Mouse (Mus musculus) cerebellum, postnatal 25 days (tissue): ENCODE data around the gene Apobec4.
"Not testable (repeated sequence)": the region's sequence is repeated elsewhere in the genome, so short reads cannot be mapped to it uniquely, and the experiment has no call there.

Experiments
- DNase-seq, 2 experiments: peaks; one replicate each; pipeline ENCODE4 v3.0.0; 2021; ENCODE audit warnings: mixed read lengths in 2 of 2

Apobec4 gene

DNA sequence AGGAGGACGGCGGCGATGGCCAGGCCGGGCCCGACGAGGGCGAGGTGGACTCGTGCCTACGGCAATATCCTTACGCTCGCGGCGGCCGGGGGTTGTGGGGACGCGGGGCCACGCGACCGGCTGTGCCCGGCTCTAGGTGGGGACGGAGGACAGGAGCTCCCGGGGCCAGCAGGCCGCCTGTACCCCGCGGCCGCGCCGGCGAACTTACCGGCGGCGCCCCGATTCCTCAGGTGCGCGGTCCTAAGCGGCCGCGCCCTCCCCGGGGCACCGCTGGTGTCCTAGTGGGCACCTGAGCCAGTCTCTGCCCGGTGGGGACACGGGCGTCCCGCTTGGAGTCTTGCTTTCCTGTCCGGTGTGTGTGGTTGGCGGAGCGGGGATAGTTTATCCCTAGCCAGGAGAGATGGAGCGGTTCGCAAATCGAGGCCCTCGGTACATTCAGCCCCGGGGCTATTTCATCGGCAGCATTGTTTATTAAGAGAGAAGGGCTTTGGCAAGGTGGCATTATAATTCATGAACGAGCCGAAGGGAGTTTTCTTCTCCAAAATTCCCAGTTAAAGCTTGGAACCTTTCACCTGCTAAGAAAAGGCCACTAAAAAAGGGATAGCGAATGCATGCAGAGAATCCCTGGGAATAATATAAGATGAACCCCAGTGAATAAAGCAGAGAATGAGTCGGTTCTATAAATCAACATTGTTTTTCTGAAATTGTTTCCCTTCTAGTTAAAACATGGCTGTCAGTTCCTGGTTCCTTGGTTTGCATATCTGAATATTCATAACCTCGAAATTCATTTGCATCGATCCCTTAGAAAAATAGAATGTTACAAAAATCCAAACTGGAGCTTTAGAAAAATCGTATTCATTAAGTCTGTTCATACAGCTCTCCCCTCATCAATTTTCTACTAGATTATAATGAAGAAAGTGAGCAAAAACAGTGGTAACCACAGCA lies 16.7 kb downstream of the Apobec4 start:
- DNase-seq = no peak

- peak; percentile 88 to 93 for DNase-seq
These were observed 17.6 kb downstream of the Apobec4 start for GRCm38 (mm10) chr1:152767749-152768488.

- no peak for DNase-seq
These were observed 20.7 kb downstream of the Apobec4 start for GRCm38 (mm10) chr1:152771016-152771415.

DNA sequence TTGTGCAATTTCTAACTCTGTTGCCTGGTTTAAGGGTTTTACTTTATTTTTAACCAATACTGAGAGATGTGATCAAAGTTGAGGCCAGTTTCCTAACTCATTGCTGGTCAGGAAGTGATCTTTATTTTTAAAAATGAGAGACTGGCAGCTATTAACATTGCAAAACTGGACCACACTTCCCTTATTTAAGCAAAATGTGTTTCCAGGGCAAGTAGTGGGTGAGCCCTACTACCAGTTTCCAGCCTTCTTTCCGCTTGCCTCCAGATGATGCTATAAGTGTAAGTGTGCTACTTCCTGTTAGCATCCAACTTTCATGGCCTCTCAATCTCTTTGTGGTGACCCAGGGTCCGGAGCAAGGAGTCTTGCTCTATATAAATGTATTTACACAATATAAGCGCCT lies 24.2 kb downstream of the Apobec4 start:
- DNase-seq = not testable (repeated sequence)

DNA sequence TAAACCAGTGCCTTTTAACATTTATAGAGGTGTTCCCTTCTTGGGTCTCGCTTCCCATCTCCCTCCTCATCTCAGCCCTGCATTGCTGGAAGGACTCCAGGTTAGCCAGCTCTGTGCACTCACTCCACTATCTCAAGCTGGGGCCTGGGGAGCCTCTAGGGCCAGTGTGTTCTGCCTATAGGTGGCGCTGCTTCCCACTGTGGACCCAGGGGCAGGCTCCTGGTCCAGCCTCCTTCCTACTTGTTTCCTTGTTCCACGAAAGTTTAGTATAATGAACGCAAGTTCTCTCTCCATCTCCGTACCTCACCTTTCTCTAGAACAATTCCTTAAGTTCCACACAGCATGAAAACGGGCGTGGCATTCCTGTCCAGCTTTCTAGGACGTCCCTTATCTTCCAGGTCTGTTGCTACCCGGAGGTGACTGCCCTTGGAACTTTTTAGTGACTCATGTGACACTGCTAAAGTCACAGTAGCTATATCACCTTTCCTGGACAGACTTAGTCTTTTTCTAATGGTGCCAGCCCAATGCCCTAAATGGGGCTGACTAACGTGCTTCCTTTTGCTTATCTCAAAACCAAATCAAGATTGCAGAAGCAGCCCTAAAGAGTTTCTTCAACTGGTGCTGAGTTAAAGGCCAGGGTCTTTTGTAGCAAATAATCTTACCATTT lies 28.9 kb downstream of the Apobec4 start:
- peak; percentile 57 to 73 for DNase-seq

DNA sequence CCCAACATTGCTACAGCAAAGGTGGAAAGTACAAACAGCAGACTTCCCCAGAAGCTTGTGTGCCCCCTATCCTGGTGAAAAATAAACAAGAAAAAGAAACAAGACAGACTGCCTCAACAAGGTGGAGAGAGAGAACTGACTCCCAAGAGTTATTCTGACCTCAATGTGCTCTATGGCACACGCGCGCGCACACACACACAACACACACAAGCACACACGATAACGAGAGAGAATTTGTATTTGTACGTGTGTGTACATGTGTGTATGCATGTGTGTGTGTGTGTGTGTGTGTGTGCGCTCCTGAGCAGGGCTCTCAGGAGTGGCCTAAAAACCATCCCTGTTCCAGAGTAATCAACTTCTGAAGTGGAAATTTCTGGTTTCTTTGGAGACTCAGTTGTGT lies 34.3 kb downstream of the Apobec4 start:
- DNase-seq = no peak

DNA sequence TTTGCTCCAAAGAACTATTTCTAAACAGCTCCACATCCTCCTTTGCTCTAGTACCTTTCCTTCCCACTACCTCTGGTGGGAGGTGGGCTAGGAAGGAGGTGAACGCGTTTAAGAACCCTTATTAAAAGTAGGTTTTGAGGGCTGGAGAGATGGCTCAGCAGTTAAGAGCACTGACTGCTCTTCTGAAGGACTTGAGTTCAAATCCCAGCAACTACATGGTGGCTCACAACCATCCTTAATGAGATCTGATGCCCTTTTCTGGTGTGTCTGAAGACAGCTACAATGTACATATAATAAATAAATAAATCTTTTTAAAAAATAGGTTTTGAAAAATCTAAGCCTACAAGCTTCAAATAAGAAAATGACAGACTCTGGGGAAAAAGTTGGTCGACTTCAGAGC lies 35.1 kb downstream of the Apobec4 start:
- DNase-seq = not testable (repeated sequence)

DNA sequence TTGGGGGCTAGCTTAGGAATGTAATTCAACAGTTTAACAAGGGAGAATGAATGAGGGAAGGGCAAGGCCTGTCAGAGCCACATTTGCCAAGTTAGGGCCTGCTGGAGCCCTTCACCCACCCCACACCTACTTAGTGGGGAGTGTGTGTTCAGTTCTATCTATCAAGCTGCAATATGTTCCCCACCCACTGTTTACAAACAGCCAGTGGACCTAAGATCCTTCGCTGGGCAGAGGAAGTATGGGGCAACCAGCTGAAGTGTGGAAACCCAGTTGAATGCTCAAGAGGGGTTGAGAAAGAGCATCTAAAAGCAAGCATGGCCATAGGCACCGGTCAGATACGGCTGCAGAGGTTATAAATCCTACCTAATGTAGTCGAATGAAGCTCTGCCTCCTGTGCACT lies 36.6 kb downstream of the Apobec4 start:
- DNase-seq = no peak

- no peak for DNase-seq
These were observed 37.8 kb downstream of the Apobec4 start for GRCm38 (mm10) chr1:152788121-152788660.

GRCm38 (mm10) chr1:152790254-152790653 lies 39.9 kb downstream of the Apobec4 start:
- DNase-seq = peak in 1 of 2 experiments; percentile 32

DNA sequence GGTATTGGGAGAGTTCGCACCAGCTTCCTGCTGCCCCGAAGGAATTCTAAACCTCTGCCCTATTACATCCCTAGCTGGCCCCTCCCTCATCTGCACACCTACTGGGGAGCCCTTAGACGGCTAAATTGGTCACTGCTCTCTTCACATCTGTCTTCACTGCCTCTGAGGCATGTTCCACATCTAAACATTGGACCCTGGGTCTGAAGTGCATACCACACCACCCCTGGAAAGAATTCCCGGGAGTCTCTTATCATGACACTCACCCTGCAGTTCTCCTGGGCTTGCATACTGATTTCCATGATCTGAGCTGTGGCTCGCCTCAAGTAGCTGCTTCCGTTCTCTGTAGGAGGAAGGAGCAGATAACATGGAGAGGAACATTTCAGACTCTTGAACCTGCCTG lies 40.5 kb downstream of the Apobec4 start:
- no peak for DNase-seq

DNA sequence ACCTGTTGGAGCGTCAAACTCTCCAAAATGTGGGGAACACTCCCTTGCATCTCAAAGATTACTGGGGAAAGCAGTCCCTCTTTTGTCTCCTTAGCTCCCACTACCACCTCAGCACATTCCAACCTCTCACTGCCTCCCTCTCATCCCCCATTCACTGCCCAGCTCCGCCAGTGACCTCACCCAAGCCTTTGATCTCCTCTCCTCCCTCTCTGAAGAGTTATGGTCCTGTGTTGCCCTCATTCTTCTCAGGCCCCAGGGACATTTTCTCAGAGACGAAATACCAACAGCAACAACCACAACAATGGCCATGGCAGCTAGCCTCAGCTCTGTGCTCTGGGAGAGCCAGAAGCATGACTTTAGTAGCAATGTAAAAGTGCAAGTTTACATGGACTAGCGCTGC lies 40.9 kb downstream of the Apobec4 start:
- no peak for DNase-seq

- DNase-seq = no peak
These were observed 42.6 kb downstream of the Apobec4 start for GRCm38 (mm10) chr1:152792736-152793494.

DNA sequence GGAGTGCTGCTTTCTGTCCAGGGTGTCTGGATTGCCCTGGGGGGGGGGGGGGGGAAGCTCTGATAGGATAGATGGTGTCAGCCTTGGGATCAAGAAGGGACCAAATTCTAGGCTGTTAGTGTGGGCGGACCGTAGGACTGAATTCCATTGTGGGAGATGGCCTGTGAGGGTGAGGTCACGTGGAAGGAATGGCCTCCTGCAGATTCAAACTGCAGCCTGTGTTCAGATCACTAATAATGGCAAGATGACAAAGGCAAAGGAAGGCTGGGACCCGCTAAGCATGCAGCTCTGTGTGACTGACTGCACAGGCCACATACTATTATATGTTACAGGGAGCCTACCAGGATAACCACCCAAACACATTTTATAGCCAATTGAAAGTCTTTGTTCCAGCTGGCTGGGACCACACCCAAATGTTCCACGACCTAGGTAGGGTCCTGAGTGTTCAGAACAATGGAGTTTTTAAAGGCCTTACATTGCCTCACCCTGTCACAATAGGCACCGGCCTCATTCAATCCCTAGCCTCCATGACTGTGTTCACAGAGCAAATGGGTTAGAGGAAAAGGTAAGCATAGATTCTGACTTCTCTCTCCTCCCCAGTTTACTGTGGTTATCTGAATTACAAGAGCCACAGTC lies 43.3 kb downstream of the Apobec4 start:
- no peak for DNase-seq

GRCm38 (mm10) chr1:152795688-152796255 lies 45.4 kb downstream of the Apobec4 start:
- DNase-seq = no peak

DNA sequence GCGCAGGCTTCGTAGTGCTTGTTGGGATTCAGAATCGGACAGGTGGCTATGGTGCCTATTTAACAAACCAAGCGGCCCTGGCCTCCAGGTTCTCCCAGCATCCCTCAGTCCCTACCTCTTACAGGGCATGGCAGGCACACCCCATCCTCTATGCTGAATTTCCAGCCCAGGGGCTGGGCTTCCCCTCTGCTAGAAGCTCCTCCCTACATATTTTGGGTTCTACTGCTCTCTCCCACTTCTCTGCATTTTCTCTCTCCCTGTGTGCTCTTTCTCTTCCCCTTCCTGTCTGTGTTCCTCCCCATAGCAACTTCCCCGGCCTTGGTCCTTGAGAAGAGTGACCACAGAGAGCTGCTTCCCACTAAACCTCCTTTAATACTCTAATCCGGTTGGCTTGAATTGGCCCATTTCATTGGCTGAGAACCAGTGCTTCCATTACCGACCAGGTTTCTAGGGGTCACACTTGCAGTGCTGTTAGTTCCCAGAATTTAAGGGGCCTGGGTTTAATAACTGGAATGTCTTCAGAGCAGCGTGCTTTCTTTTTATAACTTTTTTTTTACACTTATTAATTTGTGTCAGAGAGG lies 46.4 kb downstream of the Apobec4 start:
- DNase-seq = no peak

GRCm38 (mm10) chr1:152798125-152798524 lies 47.8 kb downstream of the Apobec4 start:
- DNase-seq = no peak

DNA sequence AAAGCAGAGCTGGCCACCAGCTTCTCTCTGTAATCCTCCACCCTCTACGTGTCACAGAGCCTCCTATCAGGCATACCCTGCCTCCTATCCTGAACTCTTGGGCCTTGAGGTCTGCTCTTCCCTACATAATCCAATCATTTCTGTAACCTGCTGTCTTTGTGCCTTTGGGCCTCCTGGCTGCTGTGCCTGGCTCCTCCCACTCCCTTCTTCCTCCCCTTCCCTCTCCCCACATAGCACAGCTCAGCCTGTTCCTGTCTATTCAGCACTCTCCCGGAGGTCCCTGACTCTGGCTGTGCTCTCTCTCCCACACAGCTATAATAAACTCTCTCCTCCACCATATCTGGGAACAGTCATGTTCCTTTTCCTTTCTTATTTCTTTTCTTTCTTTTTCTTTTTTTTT lies 49.5 kb downstream of the Apobec4 start, which contains the start of gene Ncf2:
Gene Ncf2, plus strand, starts transcription at position 298 of the 400 bp plus-strand sequence.
- DNase-seq = no peak

DNA sequence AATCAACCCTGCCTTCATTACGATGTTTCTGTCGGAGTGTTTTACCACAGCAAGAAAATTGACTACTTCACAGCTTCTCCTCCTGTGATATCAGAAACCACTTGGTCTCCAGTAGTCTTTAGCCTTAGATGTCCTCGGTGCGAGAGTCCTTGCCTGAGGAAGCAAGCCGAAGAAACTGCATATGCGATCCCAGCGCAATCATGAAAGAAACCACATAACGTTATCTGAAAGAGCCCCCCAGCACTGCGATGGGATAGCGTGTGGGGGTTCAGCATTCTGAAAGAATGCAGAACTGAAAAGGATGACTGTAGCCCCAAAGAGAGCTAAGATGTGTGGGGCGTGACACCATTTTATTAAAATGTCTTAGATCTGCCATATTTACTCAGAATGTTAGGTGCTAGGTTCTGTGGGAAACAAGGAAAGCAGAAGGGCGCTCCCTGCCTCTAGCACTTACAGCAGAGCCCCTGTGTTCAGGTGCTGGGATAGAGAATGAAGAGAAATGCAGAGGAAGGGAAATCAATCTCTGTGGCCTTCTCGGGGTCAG lies 50.4 kb downstream of the Apobec4 start:
- DNase-seq = no peak

DNA sequence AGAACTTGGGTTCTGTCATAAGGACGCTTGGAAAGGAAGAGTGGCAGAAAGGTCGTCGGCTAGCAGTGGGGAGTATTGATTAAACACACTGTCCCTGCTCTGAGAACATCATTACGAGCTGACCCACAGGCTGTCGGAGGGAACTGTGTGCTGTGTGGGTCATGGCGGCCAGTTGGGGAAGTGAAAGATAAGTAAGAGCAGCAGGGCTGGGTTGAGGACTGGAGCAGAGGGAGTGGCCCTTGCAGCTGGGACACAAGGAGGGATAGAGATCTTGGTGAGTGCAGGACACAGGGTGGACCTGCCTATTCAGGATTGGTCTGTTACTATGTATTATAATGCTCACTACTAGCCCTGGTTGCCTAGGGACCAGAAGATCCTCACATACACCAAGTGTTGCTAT lies 54.6 kb downstream of the Apobec4 start:
- no peak for DNase-seq
